Mouse (Mus musculus) spleen, postnatal 14 days (tissue): ENCODE data around the gene Ddost.
A peak's percentile ranks its signal among the peaks of the same experiment; 100 is the strongest.

Source experiments
- DNase-seq, 2 experiments: peaks; one replicate each; pipeline ENCODE4 v3.0.0; 2021 to 2022; ENCODE audit warnings: low spot score in 2 of 2

The Ddost gene

GRCm38 (mm10) chr4:138304340-138305104, at the start of gene Ddost:
Gene Ddost (plus strand): TSS chr4:138304730.
- DNase-seq = peak; percentile 90 to 96

GRCm38 (mm10) chr4:138257116-138257687, 47.3 kb upstream of the Ddost start:
- no peak for DNase-seq

GRCm38 (mm10) chr4:138258663-138259062, 45.9 kb upstream of the Ddost start:
- no peak for DNase-seq

GRCm38 (mm10) chr4:138259482-138259881, 45.0 kb upstream of the Ddost start:
- no peak for DNase-seq

- peak; percentile 68 to 84 for DNase-seq
Measured at GRCm38 (mm10) chr4:138261843-138262681, 42.5 kb upstream of the Ddost start.

- no peak for DNase-seq
Measured at GRCm38 (mm10) chr4:138267869-138268268, 36.7 kb upstream of the Ddost start.

GRCm38 (mm10) chr4:138272011-138272997, 32.2 kb upstream of the Ddost start:
- no peak for DNase-seq

- DNase-seq = no peak
Measured at GRCm38 (mm10) chr4:138278346-138278745, 26.2 kb upstream of the Ddost start.

- peak in 1 of 2 experiments; percentile 60 for DNase-seq
Measured at GRCm38 (mm10) chr4:138282834-138283233, 21.7 kb upstream of the Ddost start.

GRCm38 (mm10) chr4:138286411-138286810, 18.1 kb upstream of the Ddost start:
- DNase-seq = no peak

GRCm38 (mm10) chr4:138288691-138289090, 15.8 kb upstream of the Ddost start:
- DNase-seq = no peak

- no peak for DNase-seq
Measured at GRCm38 (mm10) chr4:138292028-138292427, 12.5 kb upstream of the Ddost start.

- DNase-seq = no peak
Measured at GRCm38 (mm10) chr4:138293261-138293948, 11.1 kb upstream of the Ddost start.

GRCm38 (mm10) chr4:138293949-138294550, 10.5 kb upstream of the Ddost start:
- no peak for DNase-seq

- DNase-seq = no peak
Measured at GRCm38 (mm10) chr4:138301271-138301780, 3.2 kb upstream of the Ddost start.

- DNase-seq = no peak
Measured at GRCm38 (mm10) chr4:138303011-138303410, 1.5 kb upstream of the Ddost start.

GRCm38 (mm10) chr4:138303742-138304141, 788 bp upstream of the Ddost start:
- no peak for DNase-seq

- no peak for DNase-seq
Measured at GRCm38 (mm10) chr4:138307025-138307424, 2.5 kb downstream of the Ddost start.

GRCm38 (mm10) chr4:138307739-138308138, 3.2 kb downstream of the Ddost start:
- no peak for DNase-seq

GRCm38 (mm10) chr4:138310311-138310910, 5.9 kb downstream of the Ddost start:
- DNase-seq = no peak
